Mouse (Mus musculus) embryonic facial prominence, embryonic 11.5 days (tissue): ENCODE measurements around the gene Cc2d2b. TPM values are rescaled to one million over a fixed set of nuclear protein-coding genes. Genes with fewer than 3 reads are reported as not detected.

Experiments
- ATAC-seq: fragments of 200-750 bp; cut with Nextera tagmentation; replicated peaks from 2 replicates; pipeline ENCODE4 v1.8.0; 2017; ENCODE audit warnings: low read depth; ENCODE audit not compliant: insufficient number of reproducible peaks, low FRiP score, low TSS enrichment
- DNase-seq: peaks from one replicate; pipeline ENCODE4 v3.0.0-alpha.2; 2015; ENCODE audit warnings: low spot score
- H3K27ac ChIP-seq: fragments of 300-500 bp; sonication (generic); replicated peaks from 2 replicates; pipeline ENCODE4 v1.5.1; 2014; ENCODE audit warnings: mild to moderate bottlenecking, low read depth, low read length, control low read depth
- H3K27me3 ChIP-seq: fragments of 300-500 bp; sonication (generic); 2 replicates; pipeline ENCODE4 v1.6.1; 2014; ENCODE audit warnings: mild to moderate bottlenecking, low read length, moderate library complexity, mixed read lengths; ENCODE audit not compliant: control insufficient read depth, insufficient read depth
- H3K36me3 ChIP-seq: fragments of 300-500 bp; sonication (generic); replicated peaks from 2 replicates; pipeline ENCODE4 v1.6.1; 2014; ENCODE audit warnings: low read depth, mild to moderate bottlenecking, low read length, moderate library complexity, mixed read lengths; ENCODE audit not compliant: control insufficient read depth, insufficient read depth
- H3K4me1 ChIP-seq: fragments of 300-500 bp; sonication (generic); 2 replicates; pipeline ENCODE4 v1.6.1; 2014; ENCODE audit warnings: low read length, mixed read lengths; ENCODE audit not compliant: control insufficient read depth, insufficient read depth
- H3K4me2 ChIP-seq: fragments of 300-500 bp; sonication (generic); 2 replicates; pipeline ENCODE4 v1.6.1; 2014; ENCODE audit warnings: low read depth, mild to moderate bottlenecking, control low read depth, low read length, moderate library complexity
- H3K4me3 ChIP-seq: fragments of 300-500 bp; sonication (generic); 2 replicates; pipeline ENCODE4 v1.5.1; 2014; ENCODE audit warnings: low read depth, low read length, control low read depth
- H3K9ac ChIP-seq: fragments of 300-500 bp; sonication (generic); replicated peaks from 2 replicates; pipeline ENCODE4 v1.6.1; 2014; ENCODE audit warnings: mild to moderate bottlenecking, control low read depth, low read length
- H3K9me3 ChIP-seq: fragments of 300-500 bp; sonication (generic); replicated peaks from 2 replicates; pipeline ENCODE4 v1.6.1; 2016; ENCODE audit warnings: mild to moderate bottlenecking, low read length, inconsistent platforms, mixed read lengths; ENCODE audit not compliant: control insufficient read depth
- WGBS: fragments of 180-500 bp; shearing (Covaris S2); extraction: QIAGEN DNeasy Blood & Tissue Kit; methylation state at CpG from one replicate; pipeline ENCODE4 v1.1.7; 2014; 5-methylcytosine and 5-hydroxymethylcytosine counted together
- polyA plus RNA-seq: library from polyadenylated mRNA; unstranded; fragments of >200 nt; fragmentation: Nextera tagmentation; extraction: Ambion mirVana; gene quantifications from 2 replicates; pipeline ENCODE4 v1.2.1, GENCODE M21; 2014

Gene Cc2d2b
- polyA plus RNA-seq, 1 experiment from 2014 or later, result 0.25 TPM

DNA sequence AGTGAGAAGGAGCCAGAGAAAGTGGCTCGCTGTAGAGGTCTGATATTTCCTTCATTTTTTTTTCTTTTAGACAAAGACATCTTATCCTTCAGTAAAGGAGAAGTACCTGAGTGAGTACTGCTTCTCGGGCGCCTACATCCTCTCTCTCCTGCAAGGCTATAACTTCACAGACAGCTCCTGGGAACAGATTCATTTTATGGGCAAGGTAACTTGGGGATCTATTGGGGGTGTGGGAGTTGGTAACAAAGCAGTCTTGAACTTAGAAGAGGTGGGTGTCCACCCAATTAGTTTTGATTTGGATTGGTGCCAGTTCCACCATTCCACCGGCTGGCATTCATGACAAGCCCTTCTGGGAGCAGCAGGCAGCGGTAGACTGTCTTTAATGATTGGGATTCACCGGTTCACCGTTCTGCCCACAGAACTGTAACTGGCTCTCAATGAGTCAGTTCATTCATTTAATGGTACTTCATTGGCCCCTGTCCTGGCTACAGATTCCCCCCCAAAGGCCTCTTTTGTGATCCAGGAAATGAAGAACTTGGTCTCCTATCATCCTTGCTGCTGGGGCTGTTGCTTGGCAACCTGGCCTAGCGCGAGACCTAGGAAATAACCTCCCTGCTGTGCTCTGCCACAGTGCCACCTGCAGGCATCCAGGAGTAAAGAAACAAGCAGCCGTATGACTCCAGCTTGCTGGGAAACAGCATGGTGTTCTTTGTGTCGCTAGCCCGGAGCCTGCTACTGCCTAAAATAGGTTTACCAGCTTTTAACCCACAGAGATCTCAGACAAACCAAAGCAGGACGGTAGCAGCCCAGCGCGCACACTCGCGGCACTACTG is 11.7 kb upstream of the Cc2d2b start:
- no peak overlapping the region for H3K4me3 ChIP-seq
- H3K27me3 ChIP-seq, result no peaks in the 10 kb centered on the region
- no peaks in the 10 kb centered on the region for H3K9me3 ChIP-seq
- H3K27ac ChIP-seq, result no peak overlapping the region
- 27% methylated on average over 17 of the region's 17 CpGs for WGBS
- no peaks in the 10 kb centered on the region for H3K36me3 ChIP-seq
- ATAC-seq (peak; percentile 85), DNase-seq (peak; percentile 89)
- peak overlapping the region; percentile 35; the same call in 1 of the 2 replicates for H3K9ac ChIP-seq
- H3K4me2 ChIP-seq, result 0 out of 2 replicates have a peak overlapping the region, but pooled peaks have one; percentile 10
- H3K4me1 ChIP-seq, result no peaks in the 10 kb centered on the region; the same call in 1 of the 2 replicates

DNA sequence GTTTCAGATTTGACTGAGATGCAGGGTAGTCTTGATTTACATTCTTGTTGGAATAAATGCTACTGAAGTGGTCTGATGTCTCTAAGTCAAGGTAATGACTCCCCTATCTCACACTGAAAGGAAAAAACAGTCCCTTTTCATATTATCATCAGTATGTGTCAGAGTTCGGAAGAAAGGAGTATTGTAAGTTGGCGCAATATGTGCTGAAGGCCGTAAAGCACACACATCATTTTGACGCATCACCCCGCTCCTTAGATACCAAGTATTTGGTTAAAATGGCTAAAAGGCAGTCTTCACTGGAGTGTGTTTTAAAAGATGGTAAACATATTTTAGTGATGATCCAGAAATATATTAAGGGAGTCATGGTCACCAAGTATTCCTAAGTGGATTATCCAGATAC is 10.9 kb upstream of the Cc2d2b start:
- Histone ChIP-seq H3K4me3 (no peak overlapping the region), H3K27me3 (no peaks in the 10 kb centered on the region), H3K9me3 (no peaks in the 10 kb centered on the region), H3K27ac (no peak overlapping the region), H3K9ac (0 out of 2 replicates have a peak overlapping the region, but pooled peaks have one; percentile 35), H3K36me3 (no peaks in the 10 kb centered on the region), H3K4me1 (no peaks in the 10 kb centered on the region; the same call in 1 of the 2 replicates), H3K4me2 (0 out of 2 replicates have a peak overlapping the region, but pooled peaks have one; percentile 10)
- no peak for DNase-seq
- ATAC-seq, result no peak
- WGBS, result 85% methylated on average over 5 of the region's 5 CpGs

DNA sequence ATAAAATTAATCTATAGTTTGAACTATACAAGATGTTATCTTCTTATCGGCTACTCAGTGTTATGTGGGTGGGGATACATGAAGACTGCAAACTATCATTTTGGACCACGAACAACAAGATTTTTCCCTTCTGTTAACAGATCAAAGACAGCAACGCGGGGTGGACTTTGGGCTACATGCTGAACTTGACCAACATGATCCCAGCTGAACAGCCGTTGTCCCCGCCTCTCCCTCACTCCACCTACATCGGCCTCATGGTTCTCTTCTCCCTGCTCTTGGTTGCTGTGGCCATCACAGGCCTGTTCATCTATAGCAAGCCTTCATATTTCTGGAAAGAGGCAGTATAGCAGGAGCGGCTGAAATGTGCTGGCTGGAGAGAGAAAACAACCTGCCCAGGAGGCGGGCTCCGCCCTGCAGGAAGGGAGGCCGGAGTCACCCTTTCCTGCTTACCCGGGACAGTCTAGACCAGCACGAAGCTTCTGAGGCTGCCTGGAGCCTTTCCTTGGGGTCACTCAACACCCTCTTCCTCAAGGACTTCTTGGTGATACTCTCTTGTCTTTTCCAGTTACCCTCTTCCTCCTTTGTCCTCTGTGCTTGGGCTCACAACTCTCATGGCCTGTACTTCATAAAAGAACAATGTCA is 9.7 kb upstream of the Cc2d2b start:
- Histone ChIP-seq H3K27ac (no peak overlapping the region), H3K4me3 (no peak overlapping the region), H3K4me1 (no peaks in the 10 kb centered on the region; the same call in 1 of the 2 replicates), H3K9ac (no peak overlapping the region), H3K36me3 (no peaks in the 10 kb centered on the region), H3K4me2 (no peak overlapping the region), H3K27me3 (no peaks in the 10 kb centered on the region), H3K9me3 (no peaks in the 10 kb centered on the region)
- no peak for ATAC-seq
- no peak for DNase-seq
- 86% methylated on average over 12 of the region's 13 CpGs for WGBS

- H3K27ac ChIP-seq, result no peak overlapping the region
- no peaks in the 10 kb centered on the region for H3K36me3 ChIP-seq
- no peak for ATAC-seq
- H3K4me3 ChIP-seq, result no peak overlapping the region
- no peak overlapping the region for H3K4me2 ChIP-seq
- WGBS, result 41% methylated on average over 4 of the region's 4 CpGs
- H3K4me1 ChIP-seq, result no peaks in the 10 kb centered on the region
- no peak for DNase-seq
- H3K9ac ChIP-seq, result no peak overlapping the region
- H3K27me3 ChIP-seq, result no peaks in the 10 kb centered on the region
- H3K9me3 ChIP-seq, result no peaks in the 10 kb centered on the region
Observed at GRCm38 (mm10) chr19:40746603-40747002, 1.9 kb upstream of the Cc2d2b start.

DNA sequence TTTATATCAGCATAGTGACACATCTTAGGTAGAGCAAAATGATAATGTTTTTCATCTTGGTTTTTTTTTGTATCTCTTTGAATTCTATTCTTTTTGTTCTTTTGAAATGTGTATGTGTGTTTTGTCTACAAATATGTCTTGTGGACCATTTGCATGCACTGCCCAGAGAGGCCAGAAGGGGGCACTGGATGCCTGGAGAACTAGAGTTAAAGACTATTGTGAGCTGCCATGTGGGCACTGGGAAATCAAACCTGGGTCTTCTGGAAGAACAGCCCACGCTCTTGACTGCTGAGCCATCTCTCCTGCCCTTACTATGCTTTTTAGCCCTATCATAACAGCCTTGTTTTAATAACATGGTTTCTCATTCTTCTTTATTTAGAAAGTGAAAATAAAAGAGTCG is 5.8 kb downstream of the Cc2d2b start:
- H3K4me2 ChIP-seq, result no peak overlapping the region
- no peaks in the 10 kb centered on the region for H3K36me3 ChIP-seq
- 76% methylated on average over 2 of the region's 2 CpGs for WGBS
- no peak overlapping the region for H3K4me3 ChIP-seq
- no peak overlapping the region for H3K9ac ChIP-seq
- ATAC-seq (no peak), DNase-seq (peak; percentile 42)
- no peaks in the 10 kb centered on the region for H3K4me1 ChIP-seq
- H3K9me3 ChIP-seq, result no peaks in the 10 kb centered on the region
- H3K27ac ChIP-seq, result no peak overlapping the region
- no peaks in the 10 kb centered on the region for H3K27me3 ChIP-seq

- no peaks in the 10 kb centered on the region for H3K36me3 ChIP-seq
- no peak overlapping the region for H3K27ac ChIP-seq
- H3K4me2 ChIP-seq, result no peak overlapping the region
- H3K4me1 ChIP-seq, result no peaks in the 10 kb centered on the region
- ATAC-seq, result no peak
- H3K27me3 ChIP-seq, result no peaks in the 10 kb centered on the region
- no peak overlapping the region for H3K9ac ChIP-seq
- 80% methylated on average over 2 of the region's 2 CpGs for WGBS
- H3K4me3 ChIP-seq, result no peak overlapping the region
- no peaks in the 10 kb centered on the region for H3K9me3 ChIP-seq
- DNase-seq, result no peak
Observed at GRCm38 (mm10) chr19:40760071-40760470, 11.5 kb downstream of the Cc2d2b start.

- ATAC-seq, result no peak
- DNase-seq, result peak; percentile 54
- H3K27ac ChIP-seq, result no peak overlapping the region
Observed at GRCm38 (mm10) chr19:40762023-40762759, 13.6 kb downstream of the Cc2d2b start.

More at GRCm38 (mm10) chr19:40762023-40762759, 13.6 kb downstream of the Cc2d2b start:
- peak overlapping the region; percentile 46 for H3K9ac ChIP-seq
- H3K4me2 ChIP-seq, result peak overlapping the region; percentile 30
- WGBS, result 32% methylated on average over 22 of the region's 22 CpGs
- no peaks in the 10 kb centered on the region for H3K36me3 ChIP-seq
- H3K9me3 ChIP-seq, result no peaks in the 10 kb centered on the region
- H3K27me3 ChIP-seq, result no peaks in the 10 kb centered on the region
- H3K4me3 ChIP-seq, result 0 out of 2 replicates have a peak overlapping the region, but pooled peaks have one; percentile 9
- H3K4me1 ChIP-seq, result no peaks in the 10 kb centered on the region
